Comparison of ENCODE assay signal across 9 mouse cellular contexts in genomic region chr5:145116316-145116715, GRCm38 (mm10). TPM values are rescaled to one million over a fixed set of nuclear protein-coding genes. Genes with fewer than 3 reads are reported as not detected.
DNase-seq lines count a peak whose midpoint lies in the region; ATAC-seq and TF ChIP-seq lines count a peak whose summit lies in the region.
"Had no signal": no experiment of that assay in that cellular context is flagged by ENCODE, and none has a peak within 500 bp of the region (broad histone marks: within the 10 kb centered on the region; RNA-seq: fewer than 3 reads in every experiment).

No protein-coding gene starts in this region.

- no peak overlapping the region for H3K9ac ChIP-seq in lung, embryonic 15.5 days
- peak overlapping the region; percentile 35; the same call in 1 of the 2 replicates for H3K9ac ChIP-seq in stomach, postnatal 0 days (ENCODE audit: low read length)

- peak; percentile 72 for ATAC-seq in lung, embryonic 15.5 days (ENCODE audit: borderline replicate concordance, extremely low read depth, low FRiP score, low TSS enrichment)
- ATAC-seq in stomach, postnatal 0 days (ENCODE audit: low FRiP score, low TSS enrichment), result peak; percentile 60
- no peak for ATAC-seq in cerebellum, adult (ENCODE audit: insufficient number of reproducible peaks, low FRiP score, low TSS enrichment)

- peak overlapping the region; percentile 46 for H3K4me2 ChIP-seq in lung, embryonic 15.5 days
- H3K4me2 ChIP-seq in stomach, postnatal 0 days (replicated peaks; ENCODE audit: low read depth), result peak overlapping the region; percentile 34; the same call in 1 of the 2 replicates

- H3K4me1 ChIP-seq in lung, embryonic 15.5 days, result peaks cover 41% of the 10 kb centered on the region
- H3K4me1 ChIP-seq in stomach, postnatal 0 days (replicated peaks; ENCODE audit: control insufficient read depth, insufficient read depth), result peaks cover 2% of the 10 kb centered on the region; the same call in 1 of the 2 replicates

- H3K36me3 ChIP-seq in lung, embryonic 15.5 days, result no peaks in the 10 kb centered on the region; the same call in 1 of the 2 replicates
- H3K36me3 ChIP-seq in stomach, postnatal 0 days (ENCODE audit: control insufficient read depth, insufficient read depth, low read length), result peaks cover 2% of the 10 kb centered on the region; the same call in 1 of the 2 replicates

- no peak for TF ChIP-seq EP300 in stomach, postnatal 0 days (optimal IDR thresholded peaks at IDR 0.05)

- DNase-seq in B cell, adult 2 months, result peak; percentile 55 to 57
- DNase-seq in Muller cell, postnatal 12 days (ENCODE audit: inconsistent ontology term), result peak; percentile 51
- DNase-seq in gastrocnemius, postnatal 10 days, result peak; percentile 38
- peak; percentile 55 for DNase-seq in kidney, adult 18-20 months
- DNase-seq in stomach, postnatal 0 days (ENCODE audit: low spot score), result peak; percentile 66
- no peak for DNase-seq in retina, embryonic 14.5 days (ENCODE audit: low spot score)

- H3K27me3 ChIP-seq in lung, embryonic 15.5 days, result no peaks in the 10 kb centered on the region
- H3K27me3 ChIP-seq in stomach, postnatal 0 days (ENCODE audit: control insufficient read depth, insufficient read depth, low read length), result no peaks in the 10 kb centered on the region

- 22% methylated on average over 4 of the region's 4 CpGs for WGBS in lung, embryonic 15.5 days
- WGBS in stomach, postnatal 0 days, result 13% methylated on average over 4 of the region's 4 CpGs

- peak overlapping the region; percentile 8; the same call in 1 of the 2 replicates for H3K4me3 ChIP-seq in lung, embryonic 15.5 days
- no peak overlapping the region for H3K4me3 ChIP-seq in stomach, postnatal 0 days (ENCODE audit: low read depth, low read length)

- H3K27ac ChIP-seq in lung, embryonic 15.5 days, result peak overlapping the region; percentile 88
- H3K27ac ChIP-seq in stomach, postnatal 0 days (replicated peaks), result peak overlapping the region; percentile 86

- no peak for TF ChIP-seq CTCF in stomach, postnatal 0 days (IDR thresholded peaks at IDR 0.05; ENCODE audit: low read depth)

- 0 out of 2 replicates have a peak, but pooled peaks cover 4% of the 10 kb centered on the region for H3K9me3 ChIP-seq in lung, embryonic 15.5 days
- no peaks in the 10 kb centered on the region for H3K9me3 ChIP-seq in stomach, postnatal 0 days (ENCODE audit: control insufficient read depth, low read length)

RNA-seq across cellular contexts. Expression of gene Arpc1b, which starts 2.3 kb away (rescaled TPM):
- total RNA-seq in gastrocnemius, postnatal 10 days (2021), result 10 to 100 TPM; 78.4 to 98.3 TPM
- 359 and 378 TPM in 2 replicates for polyA plus RNA-seq in lung, embryonic 15.5 days (2015; fragmentation: Nextera tagmentation; extraction: Ambion mirVana)
- 283 and 304 TPM in 2 replicates for polyA plus RNA-seq in stomach, postnatal 0 days (2015; fragmentation: Nextera tagmentation; extraction: Ambion mirVana)

RNA-seq across cellular contexts. Expression of gene Pdap1, which starts 23.7 kb away (rescaled TPM):
- total RNA-seq in gastrocnemius, postnatal 10 days (2021), result 10 to 100 TPM; 70.6 to 74.2 TPM
- 79.2 and 81.1 TPM in 2 replicates for polyA plus RNA-seq in lung, embryonic 15.5 days (2015; fragmentation: Nextera tagmentation; extraction: Ambion mirVana)
- polyA plus RNA-seq in stomach, postnatal 0 days (2015; fragmentation: Nextera tagmentation; extraction: Ambion mirVana), result 51.1 and 62.0 TPM in 2 replicates

RNA-seq across cellular contexts. Expression of gene Bud31, which starts 23.8 kb away (rescaled TPM):
- total RNA-seq in gastrocnemius, postnatal 10 days (2021), result 10 to 100 TPM; 66.9 to 70.9 TPM
- 187 and 190 TPM in 2 replicates for polyA plus RNA-seq in lung, embryonic 15.5 days (2015; fragmentation: Nextera tagmentation; extraction: Ambion mirVana)
- polyA plus RNA-seq in stomach, postnatal 0 days (2015; fragmentation: Nextera tagmentation; extraction: Ambion mirVana), result 128 and 129 TPM in 2 replicates

RNA-seq across cellular contexts. Expression of gene Kpna7, which starts 32.5 kb away (rescaled TPM):
- not detected for total RNA-seq in gastrocnemius, postnatal 10 days (2021)
- polyA plus RNA-seq in lung, embryonic 15.5 days (2015; fragmentation: Nextera tagmentation; extraction: Ambion mirVana), result not detected in 2 replicates
- 0.10 and 0.17 TPM in 2 replicates for polyA plus RNA-seq in stomach, postnatal 0 days (2015; fragmentation: Nextera tagmentation; extraction: Ambion mirVana)
- total RNA-seq: left cerebral cortex, postnatal 14 days had no signal

RNA-seq across cellular contexts. Expression of gene Arpc1a, which starts 32.7 kb away (rescaled TPM):
- 10 to 100 TPM; 42.7 to 43.7 TPM for total RNA-seq in gastrocnemius, postnatal 10 days (2021)
- polyA plus RNA-seq in lung, embryonic 15.5 days (2015; fragmentation: Nextera tagmentation; extraction: Ambion mirVana), result 146 and 150 TPM in 2 replicates
- 142 and 145 TPM in 2 replicates for polyA plus RNA-seq in stomach, postnatal 0 days (2015; fragmentation: Nextera tagmentation; extraction: Ambion mirVana)
